Mouse (Mus musculus): Measurements from ENCODE around the gene Alx3.
"Not testable (repeated sequence)": the region's sequence is repeated elsewhere in the genome, so short reads cannot be mapped to it uniquely, and the experiment has no call there.

Gene Alx3

GRCm38 (mm10) chr3:107624424-107624823 lies 29.6 kb downstream of the Alx3 start:
- DNase-seq (ENCODE audit: low spot score): no peak

GRCm38 (mm10) chr3:107625536-107625935 lies 30.7 kb downstream of the Alx3 start:
- no peak for DNase-seq (ENCODE audit: low spot score)

- DNase-seq (ENCODE audit: low spot score): no peak
Observed at GRCm38 (mm10) chr3:107626751-107627150, 31.9 kb downstream of the Alx3 start.

- DNase-seq (ENCODE audit: low spot score): no peak
Observed at GRCm38 (mm10) chr3:107627641-107628040, 32.8 kb downstream of the Alx3 start.

GRCm38 (mm10) chr3:107628551-107628950 lies 33.7 kb downstream of the Alx3 start:
- DNase-seq (ENCODE audit: low spot score): no peak

- DNase-seq (ENCODE audit: low spot score): no peak
Observed at GRCm38 (mm10) chr3:107629411-107629810, 34.6 kb downstream of the Alx3 start.

- DNase-seq (ENCODE audit: low spot score): peak; percentile 67
Observed at GRCm38 (mm10) chr3:107630682-107631522, 36.1 kb downstream of the Alx3 start, which contains the start of gene Gm10961. Gene Gm10961 (plus strand): TSS chr3:107631322.

- DNase-seq (ENCODE audit: low spot score): peak; percentile 98
Observed at GRCm38 (mm10) chr3:107631523-107631958, 36.7 kb downstream of the Alx3 start, which contains the start of gene Strip1. Gene Strip1 (minus strand): TSS chr3:107631694.

GRCm38 (mm10) chr3:107632786-107633185 lies 38.0 kb downstream of the Alx3 start:
- no peak for DNase-seq (ENCODE audit: low spot score)

- DNase-seq (ENCODE audit: low spot score): no peak
Observed at GRCm38 (mm10) chr3:107633906-107634305, 39.1 kb downstream of the Alx3 start.

- DNase-seq (ENCODE audit: low spot score): no peak
Observed at GRCm38 (mm10) chr3:107635836-107636235, 41.0 kb downstream of the Alx3 start.

- DNase-seq (ENCODE audit: low spot score): no peak
Observed at GRCm38 (mm10) chr3:107636236-107636635, 41.4 kb downstream of the Alx3 start.

GRCm38 (mm10) chr3:107637606-107638172 lies 42.9 kb downstream of the Alx3 start:
- DNase-seq (ENCODE audit: low spot score): no peak

- no peak for DNase-seq (ENCODE audit: low spot score)
Observed at GRCm38 (mm10) chr3:107646947-107647346, 52.1 kb downstream of the Alx3 start.

GRCm38 (mm10) chr3:107650276-107650675 lies 55.4 kb downstream of the Alx3 start:
- not testable (repeated sequence) for DNase-seq (ENCODE audit: low spot score)

GRCm38 (mm10) chr3:107652968-107653367 lies 58.1 kb downstream of the Alx3 start:
- no peak for DNase-seq (ENCODE audit: low spot score)

GRCm38 (mm10) chr3:107654861-107655260 lies 60.0 kb downstream of the Alx3 start:
- no peak for DNase-seq (ENCODE audit: low spot score)
